Mouse (Mus musculus) cerebellum, adult 9-11 months (tissue): ENCODE data around the gene Ubox5.
A peak's percentile ranks its signal among the peaks of the same experiment; 100 is the strongest.
"Not testable (repeated sequence)": the region's sequence is repeated elsewhere in the genome, so short reads cannot be mapped to it uniquely, and the experiment has no call there.

ENCODE experiments used
- DNase-seq: peaks from one replicate; pipeline ENCODE4 v3.0.0; 2022

Gene Ubox5

DNA sequence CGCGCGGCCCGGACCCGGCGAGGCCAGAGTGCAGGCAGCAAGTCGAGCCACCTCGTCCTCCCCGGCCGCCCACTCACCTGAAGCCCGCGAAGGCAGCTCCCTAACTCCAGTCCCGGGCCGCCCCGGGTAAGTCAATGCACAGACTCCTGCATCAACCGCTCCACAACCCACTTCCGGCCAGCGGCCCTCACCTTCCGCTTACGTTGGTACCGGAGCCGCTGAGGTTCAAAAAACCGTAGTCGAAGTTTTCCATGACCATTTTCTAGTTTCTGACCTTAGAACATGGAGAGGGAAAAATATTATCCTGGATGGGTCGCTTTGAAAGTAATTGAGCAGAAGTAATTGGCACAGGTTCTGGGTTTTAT is at the start of gene Ubox5, which contains the start of gene Fastkd5:
Gene Ubox5, minus strand, starts transcription at position 200 of the 365 bp plus-strand sequence.
Gene Fastkd5, minus strand, starts transcription at position 189 of the 365 bp plus-strand sequence.
- DNase-seq, result peak; percentile 87

GRCm38 (mm10) chr2:130679154-130679553 is 49.3 kb upstream of the Ubox5 start:
- no peak for DNase-seq

- no peak for DNase-seq
Observed at GRCm38 (mm10) chr2:130677211-130677610, 47.4 kb upstream of the Ubox5 start.

GRCm38 (mm10) chr2:130667559-130667958 is 37.7 kb upstream of the Ubox5 start, which contains the start of gene Itpa:
TSS of gene Itpa (plus strand) at chr2:130667610.
- peak; percentile 91 for DNase-seq

DNA sequence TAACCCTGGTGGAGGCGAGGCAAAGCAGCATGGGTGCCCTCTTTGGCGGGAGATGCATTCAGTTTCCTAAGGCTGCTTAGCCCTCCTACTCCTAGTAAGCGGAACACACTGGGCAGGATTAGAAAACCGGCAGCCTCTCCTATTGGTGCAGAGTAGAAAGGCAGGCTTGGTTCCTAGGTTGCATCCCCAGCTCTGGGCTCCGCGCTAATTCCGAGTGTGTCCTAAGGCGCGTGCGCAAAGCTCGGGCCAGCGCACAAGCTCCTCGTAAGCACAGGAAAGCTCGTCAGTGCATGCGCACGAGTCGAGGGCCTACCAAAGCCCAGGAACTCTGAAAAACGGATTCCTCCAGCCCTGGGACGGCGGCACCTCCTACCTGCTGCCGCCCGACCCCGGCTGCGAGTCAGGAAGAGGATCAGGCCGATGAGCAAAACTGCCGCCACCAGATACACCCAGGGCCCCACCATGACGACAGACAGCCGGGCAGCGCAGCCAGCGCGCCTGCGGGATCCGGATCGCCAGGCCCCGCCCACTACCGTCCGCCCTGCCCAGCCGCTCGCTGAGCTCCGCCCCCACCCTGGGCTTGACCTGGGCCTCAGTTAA is 34.4 kb upstream of the Ubox5 start, which contains the start of gene Ddrgk1:
Gene Ddrgk1, minus strand, starts transcription at position 558 of the 600 bp plus-strand sequence.
- DNase-seq, result peak; percentile 97

DNA sequence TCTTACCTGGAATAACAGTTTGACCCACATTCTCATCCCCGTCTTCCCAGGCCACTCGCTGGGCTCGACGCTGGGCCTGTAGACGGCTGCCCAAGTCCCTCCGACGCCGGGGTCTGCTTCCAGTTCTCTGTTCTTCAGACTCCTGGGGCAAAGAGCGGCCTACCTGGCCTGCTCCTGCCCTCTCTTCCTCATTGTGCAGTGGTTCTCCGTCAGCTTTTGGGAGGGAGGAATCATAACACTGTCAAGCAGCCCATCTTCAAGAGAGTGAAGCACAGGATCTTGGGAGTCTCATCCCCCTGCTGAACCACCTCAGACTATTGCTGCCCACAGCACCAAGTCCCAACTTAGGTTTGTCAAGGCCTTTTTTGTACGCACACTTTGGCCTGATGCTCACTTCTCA is 33.5 kb upstream of the Ubox5 start:
- DNase-seq, result peak; percentile 30

DNA sequence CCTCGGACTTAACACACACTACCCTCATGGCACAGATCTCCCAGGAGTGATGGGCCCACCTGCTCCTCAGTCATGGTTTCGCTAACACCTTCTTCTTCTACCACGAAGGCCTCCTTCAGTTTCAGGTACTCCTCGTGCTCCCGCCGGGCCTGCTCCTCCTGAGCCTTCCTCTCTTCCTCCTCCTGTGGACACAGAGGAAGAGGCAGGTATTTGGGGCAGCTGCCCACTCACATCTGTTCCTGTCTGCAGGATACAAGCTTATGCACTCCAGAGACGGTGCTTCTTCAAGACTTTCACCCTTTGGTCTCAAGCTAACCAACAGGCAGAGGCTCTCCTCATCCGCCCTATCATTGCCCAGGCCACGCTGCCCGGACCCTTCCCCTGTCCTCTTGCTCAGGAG is 28.7 kb upstream of the Ubox5 start:
- DNase-seq, result no peak

- DNase-seq, result no peak
Observed at GRCm38 (mm10) chr2:130657541-130657940, 27.7 kb upstream of the Ubox5 start.

- no peak for DNase-seq
Observed at GRCm38 (mm10) chr2:130656536-130656935, 26.7 kb upstream of the Ubox5 start.

- DNase-seq, result no peak
Observed at GRCm38 (mm10) chr2:130655660-130656339, 26.0 kb upstream of the Ubox5 start.

DNA sequence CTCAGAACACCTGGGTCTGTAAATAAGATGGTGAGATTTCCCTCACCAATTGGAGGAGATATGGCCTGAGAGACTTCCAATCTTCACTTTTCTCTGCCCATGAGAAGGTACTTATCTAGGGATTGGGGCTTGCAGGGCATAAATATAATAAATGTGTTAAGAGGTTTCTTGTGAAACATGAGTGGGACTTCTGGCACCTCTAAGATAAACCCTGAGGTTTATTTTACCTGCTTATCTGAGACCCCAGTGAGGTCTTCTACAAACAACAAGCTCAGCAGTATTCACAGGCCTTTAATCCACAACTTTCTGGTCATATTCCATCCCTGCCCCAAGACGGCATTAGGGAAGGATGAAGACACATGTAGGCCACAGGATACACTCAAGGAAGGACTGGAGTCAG is 23.9 kb upstream of the Ubox5 start:
- no peak for DNase-seq

DNA sequence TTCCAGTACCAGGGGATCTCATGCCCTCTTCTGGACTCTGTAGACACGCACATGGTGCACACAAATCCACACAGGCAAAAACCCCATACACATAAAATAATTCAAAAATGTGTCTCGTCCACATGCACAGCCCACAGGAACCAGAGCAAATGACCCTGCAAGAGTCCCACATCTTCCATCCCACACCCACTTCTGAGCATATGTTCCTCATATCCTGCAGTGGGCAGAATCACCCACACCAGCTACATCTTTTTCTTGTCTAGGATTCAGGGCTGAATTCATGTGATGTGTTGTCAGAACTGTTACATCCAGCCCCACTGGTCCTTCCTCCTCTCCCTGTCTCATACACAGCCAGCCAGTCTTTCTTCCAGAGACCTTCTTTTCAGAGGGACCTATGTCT is 23.5 kb upstream of the Ubox5 start:
- DNase-seq, result no peak

DNA sequence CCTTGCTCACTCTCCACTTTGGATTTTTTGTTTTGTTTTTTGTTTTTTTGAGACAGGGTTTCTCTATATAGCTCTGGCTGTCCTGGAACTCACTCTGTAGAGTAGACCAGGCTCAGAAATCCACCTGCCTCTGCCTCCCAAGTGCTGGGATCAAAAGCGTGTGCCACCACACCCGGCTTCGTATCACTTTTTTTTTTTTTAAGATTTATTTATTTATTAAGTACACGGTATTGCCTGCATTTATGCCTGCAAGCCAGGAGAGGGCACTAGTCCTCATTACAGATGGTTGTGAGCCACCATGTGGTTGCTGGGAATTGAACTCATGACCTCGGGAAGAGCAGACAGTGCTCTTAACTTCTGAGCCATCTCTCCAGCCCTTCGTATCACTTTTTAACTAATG is 19.2 kb upstream of the Ubox5 start:
- not testable (repeated sequence) for DNase-seq

- no peak for DNase-seq
Observed at GRCm38 (mm10) chr2:130645198-130645597, 15.4 kb upstream of the Ubox5 start.

- DNase-seq, result peak; percentile 96
Observed at GRCm38 (mm10) chr2:130642684-130643369, 13.0 kb upstream of the Ubox5 start, which contains the start of gene Lzts3. TSS of gene Lzts3 (minus strand) at chr2:130642803.

DNA sequence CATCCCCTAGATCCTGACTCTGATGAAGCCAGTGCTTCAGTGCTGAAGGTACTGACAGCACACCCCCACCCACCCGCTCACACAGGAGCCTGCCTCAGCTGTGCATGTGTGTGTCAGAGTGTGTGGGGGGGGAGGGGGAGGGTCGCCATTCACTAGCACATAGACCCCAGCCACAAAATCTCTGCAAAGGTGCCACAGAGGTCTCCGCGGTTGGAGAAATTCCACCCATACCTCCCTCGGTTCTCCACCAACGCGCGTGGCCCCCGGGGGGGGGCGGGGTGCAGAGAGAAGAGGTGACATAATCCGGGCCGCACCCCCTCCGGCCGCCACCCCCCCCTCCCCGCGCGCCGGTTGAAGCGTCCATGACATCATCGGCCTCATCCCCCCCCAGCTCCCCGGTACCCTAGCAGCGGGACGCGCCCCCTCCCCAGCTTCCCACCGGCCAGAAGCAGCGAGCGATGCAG is 12.4 kb upstream of the Ubox5 start:
- DNase-seq, result no peak

GRCm38 (mm10) chr2:130641351-130642025 is 11.7 kb upstream of the Ubox5 start:
- peak; percentile 49 for DNase-seq

- peak; percentile 39 for DNase-seq
Observed at GRCm38 (mm10) chr2:130639276-130639675, 9.4 kb upstream of the Ubox5 start.

DNA sequence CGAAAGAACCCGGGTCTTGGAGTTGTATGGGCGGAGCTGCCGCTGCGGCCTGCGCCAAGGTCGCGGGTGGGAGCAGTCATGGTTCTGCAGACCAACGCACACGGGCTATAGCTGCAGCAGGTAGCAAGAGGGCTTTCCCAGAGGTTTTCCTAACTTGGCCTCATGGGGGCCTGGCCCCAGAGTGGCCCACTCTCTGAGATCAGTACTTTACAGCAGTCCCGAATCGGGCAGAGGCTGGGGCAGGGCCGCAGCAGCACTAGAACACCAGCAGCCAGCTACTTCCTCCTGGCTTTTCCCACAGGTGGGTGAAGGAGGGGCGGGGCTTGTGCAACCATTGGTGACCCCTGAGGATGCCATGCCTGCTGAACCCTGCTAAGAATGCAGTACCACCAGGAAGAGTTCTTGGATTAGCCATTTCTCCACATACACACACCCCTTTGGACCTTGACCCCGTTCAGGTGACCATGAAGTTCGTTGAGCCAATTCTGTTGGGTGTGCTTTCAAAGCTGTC is 8.3 kb upstream of the Ubox5 start:
- peak; percentile 53 for DNase-seq

DNA sequence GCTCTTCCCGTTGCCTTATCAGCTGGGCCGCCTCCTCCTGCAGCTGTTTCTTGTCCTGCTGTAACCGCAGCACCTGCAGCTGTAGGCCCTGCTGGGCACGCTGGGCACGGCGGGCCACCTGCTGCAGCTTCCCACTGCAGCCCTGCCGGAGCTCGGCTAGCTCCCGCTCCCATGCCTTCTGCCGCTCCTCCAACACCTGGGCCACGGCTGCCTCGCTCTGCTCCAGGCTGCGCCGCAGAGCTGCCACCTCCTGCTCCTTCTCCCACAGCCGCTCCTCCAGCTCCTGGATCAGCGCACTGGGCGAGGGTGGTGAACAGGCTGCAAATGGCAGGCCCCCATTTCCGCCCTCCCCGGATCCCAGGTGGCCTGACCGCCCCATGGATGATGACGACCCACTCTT is 6.0 kb upstream of the Ubox5 start:
- DNase-seq, result peak; percentile 65

GRCm38 (mm10) chr2:130634739-130635411 is 5.0 kb upstream of the Ubox5 start:
- DNase-seq, result peak; percentile 71
